Mouse (Mus musculus): ENCODE results near the gene Ifi27l2b.

Gene Ifi27l2b

GRCm38 (mm10) chr12:103434861-103435260, 22.2 kb downstream of the Ifi27l2b start:
- DNase-seq: no peak

- peak; percentile 82 to 88 for DNase-seq
These were observed 22.9 kb downstream of the Ifi27l2b start, which contains the start of gene Ifi27 for GRCm38 (mm10) chr12:103433986-103434731. TSS of gene Ifi27 (plus strand) at chr12:103434211.

- DNase-seq: no peak
These were observed 23.6 kb downstream of the Ifi27l2b start for GRCm38 (mm10) chr12:103433430-103433829.

GRCm38 (mm10) chr12:103426710-103427109, 30.3 kb downstream of the Ifi27l2b start:
- peak in 1 of 2 experiments; percentile 11 for DNase-seq

- peak; percentile 98 to 99 for DNase-seq
These were observed 31.1 kb downstream of the Ifi27l2b start, which contains the start of gene Ddx24 for GRCm38 (mm10) chr12:103425729-103426470. TSS of gene Ddx24 (minus strand) at chr12:103425830.

- peak in 1 of 2 experiments; percentile 22 for DNase-seq
These were observed 31.9 kb downstream of the Ifi27l2b start for GRCm38 (mm10) chr12:103425016-103425728.

- peak in 1 of 2 experiments; percentile 26 for DNase-seq
These were observed 48.9 kb downstream of the Ifi27l2b start for GRCm38 (mm10) chr12:103408144-103408543.

GRCm38 (mm10) chr12:103407720-103408119, 49.3 kb downstream of the Ifi27l2b start, which contains the start of gene 9330161L09Rik:
TSS of gene 9330161L09Rik (minus strand) at chr12:103407820.
- DNase-seq: no peak

GRCm38 (mm10) chr12:103404131-103404530, 52.9 kb downstream of the Ifi27l2b start:
- no peak for DNase-seq
